Mouse (Mus musculus) mesoderm, embryonic 11.5 days (tissue): Measurements from ENCODE around the gene Bptf.
"Not testable (repeated sequence)": the region's sequence is repeated elsewhere in the genome, so short reads cannot be mapped to it uniquely, and the experiment has no call there.

Experiments used
- DNase-seq: peaks from one replicate; pipeline ENCODE4 v3.0.0-alpha.2; 2012; ENCODE audit warnings: low read depth, low spot score

The Bptf gene

DNA sequence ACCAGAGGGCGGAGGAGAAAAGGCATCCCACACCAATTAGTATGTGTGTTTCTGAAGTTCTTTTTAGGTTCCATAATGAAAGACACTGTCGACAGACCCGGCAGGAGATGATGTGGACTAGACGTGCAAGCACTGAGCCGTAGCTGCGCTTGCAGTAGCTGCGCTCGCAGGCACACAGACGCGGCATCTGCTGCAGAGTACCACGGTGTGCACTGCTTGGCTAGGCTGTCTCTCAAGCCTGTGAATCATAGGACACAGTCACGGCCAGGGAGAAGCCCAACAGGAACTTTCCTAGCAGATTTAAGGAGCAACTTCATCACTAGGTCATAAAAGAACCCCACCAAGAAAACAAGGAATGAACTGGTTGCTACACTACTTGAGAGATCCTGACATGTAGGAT is 14.1 kb downstream of the Bptf start:
- no peak for DNase-seq

DNA sequence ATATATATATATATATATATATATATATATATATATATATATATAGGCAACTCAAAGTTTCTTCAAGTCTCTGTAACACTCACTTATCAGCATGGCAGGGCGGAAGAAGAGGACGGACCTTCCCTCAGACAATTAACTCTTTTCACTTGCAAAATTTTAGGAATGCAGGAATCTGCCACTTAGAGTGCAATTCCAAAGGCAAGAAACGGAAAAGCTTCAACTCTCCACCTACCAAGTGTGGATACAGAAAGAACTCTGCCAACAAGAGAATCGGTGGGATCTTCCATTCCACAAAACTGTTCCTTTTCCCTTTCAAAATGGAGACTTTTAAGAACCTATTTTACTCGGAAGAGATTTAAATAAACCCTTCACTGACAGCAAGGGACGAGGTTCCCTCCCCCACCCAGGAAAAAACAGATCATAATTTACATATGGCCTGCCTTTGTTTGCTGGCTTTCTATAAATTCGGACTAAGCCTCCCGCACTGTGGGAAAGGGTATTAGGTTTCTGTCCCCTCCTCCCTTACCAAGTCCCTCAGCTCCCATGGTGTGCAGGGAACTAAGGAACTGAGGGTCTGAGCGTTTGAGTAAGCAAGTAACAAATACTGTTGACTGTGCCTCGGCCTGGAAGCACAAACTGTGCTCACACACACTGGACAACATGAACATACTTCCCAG is 17.9 kb downstream of the Bptf start:
- no peak for DNase-seq

DNA sequence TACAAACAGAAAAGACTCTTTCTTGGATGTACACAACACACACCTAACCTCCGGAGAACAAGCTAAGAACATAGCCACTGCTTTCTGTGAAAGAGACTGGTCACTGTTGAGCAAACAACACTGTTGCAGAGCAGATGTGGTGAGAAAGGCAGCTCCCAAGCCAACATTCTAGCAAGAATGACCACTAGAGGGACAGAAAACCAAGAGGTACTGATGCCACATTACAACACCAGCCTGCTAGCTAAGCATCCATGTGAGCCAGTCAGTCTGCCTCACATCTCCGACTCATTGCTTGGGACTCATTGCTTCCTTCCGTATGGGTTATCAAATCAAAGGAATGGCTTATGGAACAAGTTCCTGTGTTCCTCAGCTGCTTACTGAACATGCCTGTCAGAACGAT is 18.8 kb downstream of the Bptf start:
- peak; percentile 58 for DNase-seq

DNA sequence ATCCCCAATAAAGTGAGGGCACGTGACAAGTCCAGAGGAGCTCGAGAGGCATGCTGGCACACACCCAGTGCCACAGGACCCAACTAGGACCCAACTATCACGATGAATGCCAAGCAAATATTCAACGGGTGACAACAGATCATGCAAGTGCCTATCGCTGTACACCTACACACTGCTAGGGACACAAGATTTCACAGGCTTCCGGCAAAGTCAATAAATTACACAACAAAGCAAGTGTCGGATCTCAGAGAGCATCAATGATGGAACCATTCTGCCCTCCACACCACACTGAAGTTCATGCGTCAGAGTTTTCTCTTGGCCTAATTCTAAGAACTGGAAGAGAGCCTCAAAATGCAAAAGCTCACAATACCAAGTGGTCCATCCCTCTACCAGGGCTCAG is 22.3 kb downstream of the Bptf start:
- no peak for DNase-seq

DNA sequence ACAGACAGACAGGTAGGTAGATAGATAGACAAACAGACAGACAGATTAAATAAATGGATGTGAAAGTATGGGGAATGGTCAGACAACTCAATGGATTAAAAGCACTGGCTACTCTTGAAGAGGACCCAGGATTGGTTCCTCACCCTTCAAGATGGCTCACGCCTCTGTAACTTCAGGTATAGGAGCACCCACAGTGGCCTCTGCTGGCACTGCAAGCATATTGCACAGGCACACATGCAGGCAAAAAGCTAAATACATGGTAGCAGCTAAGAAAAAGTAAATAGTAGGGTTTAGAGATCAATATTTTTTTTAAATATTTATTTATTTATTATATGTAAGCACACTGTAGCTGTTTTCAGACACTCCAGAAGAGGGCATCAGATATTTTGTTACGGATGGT is 23.0 kb downstream of the Bptf start:
- DNase-seq: no peak

DNA sequence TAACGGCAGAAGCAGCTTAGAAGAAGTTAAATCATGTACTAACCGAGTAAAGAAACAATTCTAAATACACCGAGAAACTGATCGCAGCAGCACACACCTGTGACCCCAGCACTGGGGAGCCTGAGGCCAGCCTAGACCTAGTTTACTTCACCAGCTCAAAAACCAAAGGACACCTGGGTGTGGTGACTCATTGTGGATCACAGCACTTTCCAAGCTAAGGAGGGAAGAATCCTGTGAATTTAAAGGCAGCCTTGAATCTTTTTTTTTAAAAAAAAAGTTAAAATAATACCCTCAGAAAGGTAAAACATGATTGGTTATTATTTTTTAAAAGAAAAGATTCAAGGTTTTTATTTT is 24.2 kb downstream of the Bptf start:
- DNase-seq: no peak

DNA sequence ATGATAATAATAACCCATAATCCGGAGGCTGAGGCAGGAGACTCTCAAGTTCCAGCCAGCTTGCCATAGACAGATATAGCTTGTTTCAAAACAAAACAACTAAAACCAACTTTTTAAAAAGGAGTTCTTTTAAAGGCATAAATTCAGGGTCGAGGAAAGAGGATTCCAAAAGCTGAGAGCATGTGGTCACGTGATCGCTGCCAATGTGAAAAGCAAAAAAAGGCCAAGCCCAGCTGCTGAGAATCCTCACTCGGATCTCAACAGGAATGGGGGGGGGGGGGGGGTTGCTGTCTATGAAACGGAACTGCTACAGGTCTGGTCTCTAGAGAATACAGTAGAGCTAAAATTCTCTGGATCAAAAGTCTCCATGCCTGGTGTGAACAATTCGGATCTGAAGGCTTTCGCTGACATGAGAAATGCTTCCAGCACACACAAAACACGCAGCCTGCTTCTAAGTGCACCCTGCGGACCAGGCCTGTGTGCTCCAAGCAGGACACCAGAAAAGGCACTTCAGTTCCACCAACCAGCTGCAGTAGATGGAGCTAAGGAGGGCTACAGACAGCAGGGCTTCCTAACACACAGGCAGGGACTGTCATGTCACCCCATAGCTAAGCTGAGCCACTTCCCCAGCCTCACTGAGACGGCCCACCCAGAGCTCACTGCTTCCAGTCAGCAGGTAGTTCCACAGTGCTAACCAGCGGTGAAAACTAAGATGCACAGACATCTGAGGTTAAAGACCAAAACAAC is 24.8 kb downstream of the Bptf start:
- no peak for DNase-seq

DNA sequence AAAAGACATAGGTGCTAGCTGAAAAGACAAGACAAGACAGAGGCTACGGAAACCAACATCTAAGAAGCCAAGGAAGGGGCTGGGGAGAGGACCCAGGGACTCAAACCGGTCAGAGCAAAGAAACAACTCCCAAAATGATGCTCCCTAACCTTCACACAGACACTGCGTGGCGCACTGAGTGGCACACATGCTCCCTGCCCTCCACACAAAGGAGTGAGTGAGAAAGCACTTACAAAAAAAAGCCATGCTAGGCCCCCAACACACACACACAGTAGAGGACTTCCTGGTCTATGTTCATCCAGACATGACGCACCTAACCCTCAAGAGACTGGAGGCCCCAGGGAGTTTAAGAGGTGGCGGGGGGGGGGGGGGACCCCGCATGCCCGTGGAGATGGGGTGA is 25.5 kb downstream of the Bptf start:
- no peak for DNase-seq

DNA sequence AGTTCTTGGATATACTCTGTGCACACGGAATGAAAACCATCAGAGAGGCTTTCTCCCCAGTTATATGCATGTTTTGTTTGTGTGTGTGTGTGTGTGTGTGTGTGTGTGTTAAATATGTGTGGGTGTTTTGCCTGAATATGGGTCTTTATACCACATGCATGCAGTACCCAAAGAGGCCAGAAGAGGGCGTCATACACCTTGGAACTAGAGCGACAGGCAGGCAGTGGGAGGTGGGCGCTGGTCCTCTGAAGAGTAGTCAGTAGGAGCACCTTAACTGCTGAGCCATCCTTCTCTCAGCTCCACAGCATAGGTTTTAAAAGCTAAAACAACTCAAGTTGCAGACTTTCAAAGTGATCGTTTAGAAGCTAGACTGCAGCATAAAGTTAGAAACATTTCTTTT is 26.7 kb downstream of the Bptf start:
- DNase-seq: peak; percentile 73

DNA sequence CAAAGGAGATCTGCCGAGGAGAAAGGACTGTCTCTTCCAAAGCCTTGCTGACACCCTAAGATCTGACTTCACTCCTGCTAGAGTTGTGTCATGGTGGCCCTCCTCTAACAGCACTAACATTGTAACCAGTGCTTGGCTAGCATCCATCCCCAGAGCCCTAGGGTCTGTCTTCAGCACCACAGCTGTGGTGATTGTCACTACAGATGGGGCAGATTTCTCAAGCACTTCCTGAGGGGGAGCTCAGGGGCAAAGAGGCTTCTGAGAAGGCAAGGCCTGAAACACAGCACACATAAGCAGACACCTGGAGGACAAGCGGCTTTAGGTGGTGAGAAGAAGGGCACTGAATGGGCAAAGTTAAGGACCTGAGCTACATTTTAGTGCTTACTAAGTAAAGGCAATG is 28.2 kb downstream of the Bptf start:
- DNase-seq: no peak

DNA sequence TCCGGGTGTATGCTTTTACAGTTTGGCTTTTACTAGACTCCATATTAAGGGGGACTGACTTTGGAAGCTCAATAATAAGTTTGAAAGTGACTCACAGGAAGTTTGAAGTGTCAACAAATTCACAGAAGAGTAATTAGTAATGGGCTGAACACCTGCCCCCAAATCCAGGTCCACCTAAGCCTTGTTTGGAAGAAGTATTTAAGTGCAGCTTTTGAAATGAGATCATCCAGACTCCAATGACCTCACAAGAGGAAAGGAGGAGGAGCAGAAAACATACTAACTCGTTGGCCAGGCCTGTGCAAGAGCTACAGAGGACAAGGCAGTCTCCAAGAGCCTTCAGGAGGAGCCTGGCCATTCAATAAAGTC is 28.7 kb downstream of the Bptf start:
- DNase-seq: no peak

DNA sequence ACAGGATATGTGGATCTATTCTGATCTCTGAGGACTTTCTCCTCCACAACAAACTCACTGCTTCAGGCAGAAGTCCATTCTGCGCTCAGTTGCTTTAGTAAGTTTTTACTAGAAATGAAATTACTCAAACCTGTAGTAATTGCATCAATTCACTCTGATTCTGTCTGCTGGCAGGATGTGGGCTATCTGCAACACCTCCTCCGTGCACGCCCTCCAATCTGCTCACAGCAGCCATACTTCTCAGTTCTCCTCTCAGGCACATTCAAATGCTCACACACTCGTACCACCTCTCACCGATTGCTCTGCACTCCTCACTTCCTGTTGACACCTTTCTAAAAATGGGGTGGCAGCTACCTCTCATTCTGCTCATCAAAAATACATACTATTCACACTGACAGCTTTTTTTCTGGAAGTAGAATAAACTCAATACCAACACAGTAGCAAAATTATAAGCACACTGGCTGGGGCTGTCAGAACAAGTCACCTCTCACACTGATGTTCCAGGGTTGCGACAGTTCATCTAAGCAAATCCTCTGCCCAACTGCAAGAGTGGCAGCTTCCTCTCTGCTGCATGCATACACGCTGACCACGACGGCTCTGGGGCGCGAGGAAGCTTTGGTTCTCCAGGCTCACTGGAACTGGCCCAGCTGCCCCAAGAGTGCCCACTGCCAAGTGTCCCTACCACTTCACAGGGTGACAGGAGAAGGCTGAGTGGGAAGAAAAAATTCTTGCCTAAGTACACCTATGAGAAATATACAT is 29.3 kb downstream of the Bptf start:
- DNase-seq: no peak

DNA sequence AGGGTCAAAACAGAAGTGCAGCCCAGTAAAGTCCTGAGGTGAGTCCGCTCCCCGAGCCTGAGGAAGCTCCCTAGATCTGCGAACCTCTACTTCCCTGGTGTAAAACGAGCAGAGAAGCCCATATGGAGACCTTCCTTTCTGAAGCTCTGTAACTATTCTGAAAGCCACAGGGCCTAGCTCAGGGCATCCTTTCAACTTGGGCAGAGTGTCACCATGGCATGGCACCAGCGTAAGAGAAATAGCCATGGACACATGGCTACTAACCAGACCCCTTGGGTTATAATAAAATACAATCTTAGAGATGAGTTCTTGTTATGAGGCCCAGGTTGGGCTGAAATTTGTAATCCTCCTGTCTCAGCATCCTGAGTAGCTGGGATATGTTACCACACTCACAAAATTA is 35.0 kb downstream of the Bptf start:
- DNase-seq: no peak

DNA sequence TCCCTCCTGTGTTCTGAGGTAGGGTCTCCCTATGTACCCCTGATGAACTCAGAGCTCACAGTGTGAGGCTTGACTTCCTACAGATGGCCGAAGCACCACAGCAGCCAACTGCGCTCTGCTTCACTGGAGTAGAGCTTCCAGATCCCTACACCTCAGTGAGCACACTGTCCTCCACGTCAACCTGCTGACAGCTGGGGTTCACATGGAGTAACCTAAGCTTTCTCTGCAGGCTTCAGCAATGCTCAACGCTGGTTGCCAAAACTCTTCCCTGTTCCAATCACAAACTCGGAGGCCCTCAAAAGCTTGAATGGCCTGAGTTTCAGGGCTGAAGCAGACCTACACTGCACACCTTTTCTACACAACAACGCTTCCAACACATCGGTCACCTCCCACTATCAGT is 38.1 kb downstream of the Bptf start:
- no peak for DNase-seq

DNA sequence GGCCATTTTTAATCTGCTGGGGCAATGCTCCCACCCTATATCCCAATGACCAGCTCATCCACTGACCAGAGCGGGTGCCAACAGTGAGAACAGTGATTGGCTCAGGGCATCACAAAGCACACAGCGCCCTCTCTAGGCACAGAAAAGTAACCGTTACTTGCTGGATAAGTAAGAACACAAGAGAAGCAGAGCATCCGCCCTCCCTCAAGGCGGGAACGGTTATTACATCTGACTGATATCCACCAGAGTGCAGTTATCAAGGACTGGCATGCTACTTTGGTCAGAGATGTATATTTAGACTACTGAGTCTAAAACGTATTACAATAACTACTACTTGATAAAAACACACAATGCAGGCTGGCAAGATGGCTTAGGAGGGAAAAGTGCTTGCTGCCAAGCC is 39.3 kb downstream of the Bptf start:
- DNase-seq: no peak

DNA sequence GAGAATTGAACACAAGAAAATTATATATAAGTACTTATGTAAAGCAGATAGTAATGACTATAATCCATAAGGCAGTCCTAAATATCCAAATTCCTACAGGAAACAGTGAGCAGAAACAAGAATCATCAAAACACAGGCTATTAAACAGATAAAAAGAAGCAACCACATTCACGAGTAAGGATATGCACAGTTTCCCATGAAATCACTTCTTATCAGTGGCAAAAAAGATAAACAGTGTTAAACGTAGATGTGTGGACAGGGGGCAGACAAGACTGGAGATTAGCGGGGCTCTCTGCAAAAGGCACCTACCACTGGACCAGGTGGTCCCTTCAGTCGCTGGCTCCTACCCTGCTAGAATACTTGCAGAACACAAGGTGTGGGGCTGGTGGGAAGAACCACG is 46.1 kb downstream of the Bptf start:
- DNase-seq: no peak

DNA sequence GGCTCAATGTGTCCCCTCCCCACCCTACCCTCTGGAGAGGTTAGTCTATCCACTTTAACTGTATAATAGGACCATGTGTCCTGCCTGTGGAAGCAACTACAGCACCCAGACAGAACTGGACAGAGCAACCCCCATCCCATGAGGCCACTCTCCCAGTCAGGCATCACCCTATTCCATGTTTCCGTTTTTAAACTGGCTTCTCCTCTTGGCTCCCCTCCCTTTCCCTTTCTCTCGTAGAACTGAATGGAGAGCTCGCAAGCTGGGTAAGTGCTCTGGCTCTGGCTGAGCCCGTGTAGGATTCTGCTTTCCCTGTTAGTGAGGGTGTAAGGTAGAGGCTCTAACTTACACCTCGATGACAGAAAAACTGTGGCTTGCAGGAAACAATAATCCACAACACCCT is 48.4 kb downstream of the Bptf start:
- DNase-seq: no peak

DNA sequence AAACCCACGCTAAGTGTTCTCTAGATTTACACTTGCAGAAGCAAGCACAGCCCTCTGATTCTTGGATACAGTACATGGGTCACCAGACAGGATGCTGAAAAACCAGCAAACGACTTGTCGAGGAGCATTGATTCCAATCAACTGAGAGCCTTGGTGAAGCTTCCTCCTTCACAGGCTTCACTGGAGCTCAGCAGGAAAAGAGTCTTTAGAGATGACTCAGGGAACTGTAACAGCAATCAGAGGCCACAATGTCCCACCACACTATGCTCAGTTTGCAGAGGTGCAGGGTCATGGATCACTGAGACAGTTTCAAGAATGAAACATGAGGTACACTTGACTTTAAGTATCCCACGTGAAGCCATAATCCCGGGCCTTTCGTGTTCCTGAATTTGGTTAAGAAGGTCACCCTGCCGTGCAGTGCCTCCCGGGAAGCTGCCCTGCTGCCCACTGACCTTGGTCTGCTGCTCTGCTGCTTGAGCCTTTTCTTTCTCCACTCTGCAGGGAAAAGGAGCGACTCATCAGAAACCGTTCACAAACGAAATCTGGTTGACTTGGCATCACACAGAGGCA is 66.6 kb downstream of the Bptf start:
- DNase-seq: no peak

DNA sequence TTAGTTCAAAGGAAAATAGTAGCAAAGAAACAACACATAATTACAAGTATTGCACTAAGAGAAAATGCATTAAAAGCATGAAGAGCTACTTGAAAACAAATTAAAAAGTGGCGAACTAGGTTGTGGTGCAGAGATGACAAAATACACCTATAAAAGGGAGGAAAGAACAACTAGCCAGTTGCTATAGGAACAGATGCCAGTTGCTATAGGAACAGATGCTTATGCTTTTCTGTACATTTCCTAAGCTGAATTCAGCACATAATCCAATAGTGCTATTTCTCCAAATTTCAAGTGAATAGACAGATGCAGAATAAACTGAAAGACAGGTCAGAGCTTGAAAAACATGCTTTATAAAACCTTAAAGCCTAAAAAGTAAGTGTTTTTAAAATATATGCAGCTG is 67.3 kb downstream of the Bptf start:
- no peak for DNase-seq

DNA sequence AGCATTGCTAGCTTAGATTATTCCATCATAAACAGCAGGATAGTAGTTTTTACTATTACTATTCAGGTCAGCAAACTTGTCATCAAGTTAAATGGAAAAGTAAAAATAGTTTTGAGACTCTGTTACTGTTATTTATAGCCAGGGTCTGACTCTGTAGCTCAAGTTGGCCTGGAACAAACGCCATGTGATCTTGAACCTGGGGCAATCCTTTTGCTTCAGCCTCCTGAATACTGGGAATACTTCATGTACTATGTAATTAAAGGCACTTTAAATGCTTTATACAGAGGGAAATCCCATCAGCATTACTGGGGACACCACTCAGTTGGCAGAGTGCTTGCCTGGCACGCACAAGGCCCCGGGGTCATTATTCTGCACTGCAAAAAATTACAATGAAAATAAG is 68.9 kb downstream of the Bptf start:
- no peak for DNase-seq

DNA sequence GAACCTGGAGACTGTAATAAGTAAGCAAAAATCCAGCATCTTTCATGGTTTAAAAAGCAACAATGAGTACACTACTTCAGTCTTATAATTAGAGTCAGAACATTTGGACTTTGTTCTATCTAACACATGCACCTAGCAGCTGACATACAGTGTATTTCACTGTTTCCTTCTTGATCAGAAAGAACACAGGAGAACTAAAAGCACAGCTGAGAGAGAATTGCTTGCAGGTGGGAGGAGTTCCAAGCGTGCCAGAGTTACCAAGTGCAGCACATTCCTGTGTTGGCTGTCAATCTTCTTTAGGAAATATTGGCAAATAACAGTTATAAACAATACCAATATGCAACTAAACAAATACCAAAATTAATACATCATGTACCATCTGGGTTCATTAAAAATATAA is 71.0 kb downstream of the Bptf start:
- no peak for DNase-seq

DNA sequence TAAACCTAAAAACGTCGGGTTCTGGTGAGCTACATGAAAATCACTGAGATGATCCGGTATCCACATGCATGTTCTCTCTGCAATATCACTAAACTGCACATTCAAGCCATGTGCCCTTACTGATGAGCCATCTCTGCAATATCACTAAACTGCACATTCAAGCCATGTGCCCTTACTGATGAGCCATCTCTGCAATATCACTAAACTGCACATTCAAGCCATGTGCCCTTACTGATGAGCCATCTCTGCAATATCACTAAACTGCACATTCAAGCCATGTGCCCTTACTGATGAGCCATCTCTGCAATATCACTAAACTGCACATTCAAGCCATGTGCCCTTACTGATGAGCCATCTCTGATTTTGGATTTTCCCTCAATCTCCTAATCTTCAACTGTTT is 72.3 kb downstream of the Bptf start:
- not testable (repeated sequence) for DNase-seq

DNA sequence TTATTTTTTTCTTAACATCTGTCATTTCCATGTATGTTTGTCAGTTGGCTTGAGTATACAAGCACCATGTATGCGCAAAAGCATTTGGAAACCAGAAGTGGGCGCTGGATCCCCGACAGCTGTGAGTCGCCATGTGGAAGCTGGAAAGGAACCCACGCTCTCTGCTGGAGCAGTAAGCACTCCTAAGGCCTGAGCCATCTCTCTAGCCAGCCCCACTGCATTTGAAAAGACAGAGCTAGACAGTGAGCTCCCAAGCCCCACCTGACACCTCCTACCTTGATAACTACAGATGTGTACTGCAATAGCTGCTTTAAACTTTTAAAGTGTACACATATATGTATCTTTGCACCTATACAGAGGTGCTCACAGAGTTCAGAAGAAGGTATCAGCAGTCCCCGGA is 74.5 kb downstream of the Bptf start:
- DNase-seq: no peak
